Mouse (Mus musculus) CH12.LX (cell line): ENCODE measurements around the gene Ablim1. TPM values are rescaled to one million over a fixed set of nuclear protein-coding genes. Genes with fewer than 3 reads are reported as not detected.

ENCODE experiments used
- DNase-seq: peaks from one replicate; pipeline ENCODE4 v3.0.0-alpha.2; 2013; ENCODE audit errors: extremely low read depth
- H3K27ac ChIP-seq: 2 replicates; pipeline ENCODE4 v1.5.1; 2012; ENCODE audit warnings: low read depth, mild to moderate bottlenecking, control low read depth, moderate library complexity; ENCODE audit not compliant: insufficient read depth
- H3K27me3 ChIP-seq: replicated peaks from 2 replicates; pipeline ENCODE3; 2012; ENCODE audit warnings: inconsistent platforms
- H3K36me3 ChIP-seq, 2 experiments: replicated peaks in 1 of 2; 2 replicates each; pipeline versions ENCODE3 to v1.6.1; 2012; ENCODE audit warnings: inconsistent platforms in 1 of 2, low read length in 1 of 2, mild to moderate bottlenecking in 1 of 2, mixed read lengths in 1 of 2, moderate library complexity in 1 of 2; ENCODE audit not compliant: control insufficient read depth in 1 of 2, insufficient read depth in 1 of 2
- H3K4me1 ChIP-seq, 2 experiments: 2 replicates each; pipeline ENCODE4 v1.6.1; 2012; ENCODE audit warnings: inconsistent platforms in 1 of 2, moderate library complexity in 1 of 2; ENCODE audit not compliant: insufficient read depth in 2 of 2, control insufficient read depth in 1 of 2
- H3K4me2 ChIP-seq: 2 replicates; pipeline ENCODE4 v1.6.1; 2012; ENCODE audit warnings: low read depth, mild to moderate bottlenecking, control low read depth; ENCODE audit not compliant: poor library complexity, insufficient read depth, severe bottlenecking
- H3K4me3 ChIP-seq, 3 experiments: fragments of 150-350 bp in 1 of 3; sonication (generic) in 1 of 3; replicated peaks in 1 of 3; 2 replicates each; pipeline versions ENCODE3 to v1.5.1; 2011 to 2012; ENCODE audit warnings: low read depth in 2 of 3, low read length in 2 of 3, mild to moderate bottlenecking in 2 of 3, moderate library complexity in 2 of 3, control low read depth in 1 of 3, improper control_type of control experiment in 1 of 3, inconsistent platforms in 1 of 3, mixed read lengths in 1 of 3; ENCODE audit not compliant: poor library complexity in 1 of 3
- H3K79me2 ChIP-seq: replicated peaks from 2 replicates; pipeline ENCODE4 v1.6.1; 2012; ENCODE audit warnings: mild to moderate bottlenecking, moderate library complexity; ENCODE audit not compliant: control insufficient read depth, poor library complexity, insufficient read depth, severe bottlenecking; ENCODE audit errors: extremely low read depth
- H3K9ac ChIP-seq: 2 replicates; pipeline ENCODE4 v1.6.1; 2012; ENCODE audit warnings: low read depth, mild to moderate bottlenecking, control low read depth, moderate library complexity; ENCODE audit not compliant: insufficient read depth
- H3K9me3 ChIP-seq: replicated peaks from 2 replicates; pipeline ENCODE3; 2012; ENCODE audit warnings: low read length, inconsistent platforms, mixed read lengths
- BHLHE40 ChIP-seq: IDR thresholded peaks from 2 replicates; pipeline ENCODE4 v1.6.1; 2011; ENCODE audit warnings: mild to moderate bottlenecking, low read depth, low read length, improper control_type of control experiment
- CHD2 ChIP-seq: IDR thresholded peaks from 2 replicates; pipeline ENCODE4 v1.6.1; 2011; ENCODE audit warnings: low read length, improper control_type of control experiment
- CTCF ChIP-seq, 2 experiments: IDR thresholded peaks in 1 of 2; conservative IDR thresholded peaks in 1 of 2; 2 replicates each; pipeline ENCODE4 v1.5.1; 2011 to 2012; ENCODE audit warnings: low read depth in 2 of 2, low read length in 2 of 2, improper control_type of control experiment in 1 of 2, inconsistent platforms in 1 of 2, mild to moderate bottlenecking in 1 of 2, moderate library complexity in 1 of 2
- ELF1 ChIP-seq: IDR thresholded peaks from 2 replicates; pipeline ENCODE4 v1.6.1; 2014; ENCODE audit warnings: low read depth, mild to moderate bottlenecking, inconsistent platforms, low read length, improper control_type of control experiment
- EP300 ChIP-seq: IDR thresholded peaks from 2 replicates; pipeline ENCODE4 v1.6.1; 2011; ENCODE audit warnings: low read length, improper control_type of control experiment
- ETS1 ChIP-seq: conservative IDR thresholded peaks from 2 replicates; pipeline ENCODE4 v1.6.1; 2012; ENCODE audit warnings: low read depth, mild to moderate bottlenecking, inconsistent platforms, low read length, improper control_type of control experiment, moderate library complexity
- IRF4 ChIP-seq: IDR thresholded peaks from 2 replicates; pipeline ENCODE4 v1.6.1; 2014; ENCODE audit warnings: low read depth, mild to moderate bottlenecking, inconsistent platforms, low read length, improper control_type of control experiment
- JUN ChIP-seq: IDR thresholded peaks from 2 replicates; pipeline ENCODE4 v1.6.1; 2011; ENCODE audit warnings: low read depth, mild to moderate bottlenecking, low read length, improper control_type of control experiment, moderate library complexity; ENCODE audit not compliant: insufficient read depth
- JUND ChIP-seq: conservative IDR thresholded peaks from 2 replicates; pipeline ENCODE4 v1.6.1; 2011; ENCODE audit warnings: low read depth, low read length, improper control_type of control experiment
- MAFK ChIP-seq: IDR thresholded peaks from 2 replicates; pipeline ENCODE4 v1.6.1; 2011; ENCODE audit warnings: low read length, improper control_type of control experiment; ENCODE audit not compliant: insufficient replicate concordance
- MAX ChIP-seq: IDR thresholded peaks from 2 replicates; pipeline ENCODE4 v1.6.1; 2011; ENCODE audit warnings: low read length, improper control_type of control experiment
- MAZ ChIP-seq: IDR thresholded peaks from 2 replicates; pipeline ENCODE4 v1.6.1; 2012; ENCODE audit warnings: low read depth, mild to moderate bottlenecking, inconsistent platforms, low read length, improper control_type of control experiment, moderate library complexity
- MEF2A ChIP-seq: IDR thresholded peaks from 2 replicates; pipeline ENCODE4 v1.6.1; 2014; ENCODE audit warnings: low read depth, mild to moderate bottlenecking, inconsistent platforms, low read length, improper control_type of control experiment, borderline replicate concordance
- MXI1 ChIP-seq: IDR thresholded peaks from 2 replicates; pipeline ENCODE4 v1.6.1; 2011; ENCODE audit warnings: mild to moderate bottlenecking, low read depth, low read length, improper control_type of control experiment
- MYC ChIP-seq: IDR thresholded peaks from 2 replicates; pipeline ENCODE4 v1.6.1; 2011; ENCODE audit warnings: low read depth, mild to moderate bottlenecking, improper control_type of control experiment, low read length
- NELFE ChIP-seq: IDR thresholded peaks from 2 replicates; pipeline ENCODE4 v1.6.1; 2011; ENCODE audit warnings: low read depth, low read length, improper control_type of control experiment
- POLR2A ChIP-seq: IDR thresholded peaks from 2 replicates; pipeline ENCODE4 v1.6.1; 2011; ENCODE audit warnings: low read depth, mild to moderate bottlenecking, improper control_type of control experiment, low read length
- POLR2AphosphoS2 ChIP-seq: IDR thresholded peaks from 2 replicates; pipeline ENCODE4 v1.6.1; 2011; ENCODE audit warnings: low read depth, low read length, improper control_type of control experiment
- RAD21 ChIP-seq: IDR thresholded peaks from 2 replicates; pipeline ENCODE4 v1.6.1; 2011; ENCODE audit warnings: low read depth, mild to moderate bottlenecking, low read length, improper control_type of control experiment, moderate library complexity
- RCOR1 ChIP-seq: conservative IDR thresholded peaks from 2 replicates; pipeline ENCODE4 v1.6.1; 2012; ENCODE audit warnings: low read depth, mild to moderate bottlenecking, inconsistent platforms, low read length, improper control_type of control experiment
- SMC3 ChIP-seq: IDR thresholded peaks from 2 replicates; pipeline ENCODE4 v1.6.1; 2011; ENCODE audit warnings: low read depth, low read length, improper control_type of control experiment
- USF2 ChIP-seq: conservative IDR thresholded peaks from 2 replicates; pipeline ENCODE4 v1.6.1; 2011; ENCODE audit warnings: low read depth, low read length, improper control_type of control experiment
- ZC3H11A ChIP-seq: IDR thresholded peaks from 2 replicates; pipeline ENCODE4 v1.6.1; 2012; ENCODE audit warnings: low read depth, mild to moderate bottlenecking, inconsistent platforms, low read length, improper control_type of control experiment
- ZKSCAN1 ChIP-seq: IDR thresholded peaks from 2 replicates; pipeline ENCODE4 v1.6.1; 2012; ENCODE audit warnings: low read depth, inconsistent platforms, low read length, improper control_type of control experiment, borderline replicate concordance
- ZNF384 ChIP-seq: IDR thresholded peaks from 2 replicates; pipeline ENCODE4 v1.6.1; 2012; ENCODE audit warnings: low read depth, low read length, improper control_type of control experiment, inconsistent platforms
- dilution Hi-C: fragments of 300-500 bp; cut with MboI; formaldehyde crosslinking; loops from 2 replicates; pipeline ENCODE4 v1.14.3; 2020; ENCODE audit warnings: low sequenced_read_pairs; ENCODE audit not compliant: extremely low pct_unique_long_range_greater_than_20kb, extremely low pct_ligation_motif_present
- in situ Hi-C: fragments of 300-500 bp; cut with MboI; formaldehyde crosslinking; loops from 3 replicates; pipeline ENCODE4 v1.14.3; 2019; ENCODE audit warnings: low sequenced_read_pairs, low pct_ligation_motif_present, low pct_unique_long_range_greater_than_20kb, mixed read lengths
- polyA plus RNA-seq: library from polyadenylated mRNA; unstranded; fragments of >175 nt; gene quantifications from 2 replicates; pipeline ENCODE4 v1.2.1, GENCODE M21; 2012; ENCODE audit warnings: low read depth; ENCODE audit not compliant: insufficient read length
- total RNA-seq, 2 experiments: library from RNA; depleted of rRNA; stranded (reverse); fragments of 300-350 nt in 1 of 2; fragments of >200 nt in 1 of 2; gene quantifications; 2 replicates each; pipeline ENCODE4 v1.2.3; 2012 to 2014

Gene Ablim1
- total and polyA plus RNA-seq, 3 experiments, result 0.85 to 2.4 (median 2.0) TPM

GRCm38 (mm10) chr19:57325748-57326300, 11.1 kb upstream of the Ablim1 start:
- no peak overlapping the region for H3K4me2 ChIP-seq
- dilution Hi-C loops (no loop called here), in situ Hi-C loops (no loop called here)

GRCm38 (mm10) chr19:57323087-57323486, 8.4 kb upstream of the Ablim1 start:
- Histone ChIP-seq H3K4me3 (no peak overlapping the region), H3K27me3 (peaks cover 12% of the 10 kb centered on the region), H3K9me3 (no peaks in the 10 kb centered on the region), H3K79me2 (no peaks in the 10 kb centered on the region), H3K4me2 (peak overlapping the region; percentile 44), H3K27ac (no peak overlapping the region), H3K4me1 (peaks cover 8 to 18% of the 10 kb centered on the region in 2 experiments; a peak in 3 of 4 replicates), H3K9ac (no peak overlapping the region), H3K36me3 (no peaks in the 10 kb centered on the region)
- no peak for TF ChIP-seq ETS1
- no peak for TF ChIP-seq MAX
- TF ChIP-seq CHD2, result no peak
- peak in 1 of 2 experiments; percentile 52; a peak in 2 of 4 replicates for TF ChIP-seq CTCF (conservative IDR thresholded peaks at IDR 0.05 in 1 of 2, IDR thresholded peaks at IDR 0.05 in 1 of 2; ENCODE audit: low read depth in 2 of 2, low read length in 2 of 2)
- no peak for TF ChIP-seq MEF2A
- TF ChIP-seq MAFK, result no peak
- no peak for TF ChIP-seq POLR2A
- peak; percentile 95 for TF ChIP-seq ZNF384
- TF ChIP-seq JUN, result no peak
- TF ChIP-seq MYC, result peak; percentile 46
- no peak for TF ChIP-seq POLR2AphosphoS2
- TF ChIP-seq MXI1, result peak; percentile 46; the same call in 1 of the 2 replicates
- no peak for TF ChIP-seq RCOR1
- TF ChIP-seq ZKSCAN1, result no peak
- TF ChIP-seq ELF1, result no peak
- no peak for TF ChIP-seq IRF4
- no peak for TF ChIP-seq USF2
- TF ChIP-seq BHLHE40, result no peak
- TF ChIP-seq EP300, result no peak; the same call in 1 of the 2 replicates
- TF ChIP-seq RAD21, result no peak; the same call in none of the 2 replicates
- dilution Hi-C loops, result no loop called here
- DNase-seq, result peak; percentile 78
- in situ Hi-C loops, result loop anchor here (5.0 to 25.0 kb wide), 2 partner anchors 161 to 411 kb away; no protein-coding TSS in a partner anchor

More at GRCm38 (mm10) chr19:57325748-57326300, 11.1 kb upstream of the Ablim1 start:
- H3K9me3 ChIP-seq, result no peaks in the 10 kb centered on the region
- H3K4me1 ChIP-seq, result peaks cover 8 to 18% of the 10 kb centered on the region in 2 experiments; a peak in 3 of 4 replicates
- no peak for TF ChIP-seq ELF1
- TF ChIP-seq RAD21, result peak; percentile 68
- TF ChIP-seq ZC3H11A, result peak; percentile 54
- peak; percentile 80 for TF ChIP-seq SMC3
- TF ChIP-seq CTCF (conservative IDR thresholded peaks at IDR 0.05 in 1 of 2, IDR thresholded peaks at IDR 0.05 in 1 of 2; ENCODE audit: low read depth in 2 of 2, low read length in 2 of 2), result peak; percentile 45 to 79
- TF ChIP-seq NELFE, result peak; percentile 17; the same call in 1 of the 2 replicates
- TF ChIP-seq IRF4, result peak; percentile 37; the same call in 1 of the 2 replicates
- TF ChIP-seq JUND, result peak; percentile 76
- no peak for TF ChIP-seq MAZ
- no peak for TF ChIP-seq CHD2
- H3K79me2 ChIP-seq, result no peaks in the 10 kb centered on the region
- H3K4me3 ChIP-seq, result no peak overlapping the region
- no peak overlapping the region for H3K9ac ChIP-seq
- peaks cover 12% of the 10 kb centered on the region for H3K27me3 ChIP-seq
- no peak overlapping the region for H3K27ac ChIP-seq
- H3K36me3 ChIP-seq, result no peaks in the 10 kb centered on the region
- peak; percentile 65 for DNase-seq
